In genomic region chr8:93750921-93751320, GRCm38 (mm10) we compare ENCODE assay signal across 14 mouse cellular contexts. TPM values are rescaled to one million over a fixed set of nuclear protein-coding genes. Genes with fewer than 3 reads are reported as not detected.
"Had no signal": no experiment of that assay in that cellular context is flagged by ENCODE, and none has a peak within 500 bp of the region (broad histone marks: within the 10 kb centered on the region; RNA-seq: fewer than 3 reads in every experiment).

No protein-coding gene starts in this region.

- DNase-seq: lung, adult 18-20 months; lung, embryonic 14.5 days; lung, postnatal 10 days; lung, postnatal 4 days; midbrain, embryonic 14.5 days; right cerebral cortex, adult 18-20 months; right cerebral cortex, postnatal 25 days; right cerebral cortex, postnatal 4 days; spleen, adult 18-20 months; thymus, adult 18-20 months; thymus, postnatal 14 days; thymus, postnatal 36 days had no signal

RNA-seq across cellular contexts. Expression of gene Gnao1, which starts 58.8 kb away (rescaled TPM):
- total RNA-seq: megakaryocyte, adult 5-6 weeks; megakaryocyte-erythroid progenitor cell, adult 5-6 weeks had no signal
